Mouse (Mus musculus) heart, adult 10 weeks (tissue): ENCODE data around the gene Olfr1395. TPM values are rescaled to one million over a fixed set of nuclear protein-coding genes. Genes with fewer than 3 reads are reported as not detected.

Source experiments
- polyA plus RNA-seq: library from polyadenylated mRNA; stranded (reverse); fragments of 350-450 nt; fragmentation: Illumina TruSeq; extraction: RNeasy Lipid Tissue Mini Kit (QIAGEN cat#74804); gene quantifications from one replicate; pipeline ENCODE4 v1.2.3, GENCODE M21; 2014; ENCODE audit warnings: low read depth, low replicate concordance

Gene Olfr1395
- polyA plus RNA-seq, result not detected

DNA sequence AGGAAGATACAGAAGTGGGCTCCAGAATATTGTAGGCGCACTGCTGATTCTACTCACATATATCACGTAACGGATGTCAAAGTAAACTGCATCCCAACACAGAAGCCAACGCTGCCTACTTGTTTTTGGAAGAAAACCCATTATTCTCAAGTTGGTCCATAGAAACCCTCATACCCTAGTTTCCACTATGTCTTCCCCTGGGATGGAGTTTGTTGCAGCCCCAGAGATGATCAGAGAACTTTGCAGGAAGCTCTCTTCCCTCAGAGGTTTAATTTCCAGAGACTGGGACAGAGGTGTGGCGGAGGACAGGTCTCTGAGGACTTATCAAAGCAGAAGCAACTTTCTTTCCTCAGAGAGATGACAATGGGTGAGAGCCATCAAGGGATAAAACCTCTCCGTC, at the start of gene Olfr1395:
Gene Olfr1395, plus strand, starts transcription at position 301 of the 400 bp plus-strand sequence.

GRCm38 (mm10) chr11:49114774-49115173, 27.3 kb upstream of the Olfr1395 start, which contains the start of gene Olfr1396:
Gene Olfr1396, minus strand, starts transcription at chr11:49114874.

GRCm38 (mm10) chr11:49154077-49154476, 12.0 kb downstream of the Olfr1395 start, which contains the start of gene Olfr1394:
Gene Olfr1394, plus strand, starts transcription at chr11:49154377.

GRCm38 (mm10) chr11:49186955-49187488, 44.9 kb downstream of the Olfr1395 start, which contains the start of gene Btnl9:
Gene Btnl9, minus strand, starts transcription at chr11:49187159.

Other genes with a start within 250 kb of the Olfr1395 start
- gene Gm5431, start 240.1 kb upstream of the Olfr1395 start, polyA plus RNA-seq, result 0.58 TPM
- gene Psme2b, start 196.1 kb upstream of the Olfr1395 start, polyA plus RNA-seq, result 2.5 TPM
- gene Olfr56, start 163.4 kb upstream of the Olfr1395 start, polyA plus RNA-seq, result not detected
- 2.9 TPM for gene 9930111J21Rik1, start 162.9 kb upstream of the Olfr1395 start, polyA plus RNA-seq
- 0.26 TPM for gene Gm12185, start 150.0 kb upstream of the Olfr1395 start, polyA plus RNA-seq
- 7.1 TPM for gene Tgtp1, start 148.1 kb upstream of the Olfr1395 start, polyA plus RNA-seq
- gene 9930111J21Rik2, start 91.0 kb upstream of the Olfr1395 start, polyA plus RNA-seq, result 6.3 TPM
- 10.2 TPM for gene Tgtp2, start 78.1 kb upstream of the Olfr1395 start, polyA plus RNA-seq
- 3.8 TPM for gene Ifi47, start 65.7 kb upstream of the Olfr1395 start, polyA plus RNA-seq
- 5.0 TPM for gene Olfr1396, start 27.4 kb upstream of the Olfr1395 start, polyA plus RNA-seq
- not detected for gene Olfr1394, start 12.1 kb downstream of the Olfr1395 start, polyA plus RNA-seq
- 34.1 TPM for gene Btnl9, start 44.9 kb downstream of the Olfr1395 start, polyA plus RNA-seq
- 28.4 TPM for gene Zfp62, start 61.0 kb downstream of the Olfr1395 start, polyA plus RNA-seq
- 49.3 TPM for gene Mgat1, start 101.9 kb downstream of the Olfr1395 start, polyA plus RNA-seq
- 1.9 TPM for gene Olfr1393, start 136.0 kb downstream of the Olfr1395 start, polyA plus RNA-seq
- not detected for gene Olfr1392, start 143.0 kb downstream of the Olfr1395 start, polyA plus RNA-seq
- gene Olfr10, start 162.5 kb downstream of the Olfr1395 start, polyA plus RNA-seq, result not detected
- not detected for gene Olfr1391, start 180.5 kb downstream of the Olfr1395 start, polyA plus RNA-seq
- not detected for gene Olfr1390, start 192.9 kb downstream of the Olfr1395 start, polyA plus RNA-seq